Comparison of ENCODE assay signal across 9 mouse cellular contexts in the genomic region with DNA sequence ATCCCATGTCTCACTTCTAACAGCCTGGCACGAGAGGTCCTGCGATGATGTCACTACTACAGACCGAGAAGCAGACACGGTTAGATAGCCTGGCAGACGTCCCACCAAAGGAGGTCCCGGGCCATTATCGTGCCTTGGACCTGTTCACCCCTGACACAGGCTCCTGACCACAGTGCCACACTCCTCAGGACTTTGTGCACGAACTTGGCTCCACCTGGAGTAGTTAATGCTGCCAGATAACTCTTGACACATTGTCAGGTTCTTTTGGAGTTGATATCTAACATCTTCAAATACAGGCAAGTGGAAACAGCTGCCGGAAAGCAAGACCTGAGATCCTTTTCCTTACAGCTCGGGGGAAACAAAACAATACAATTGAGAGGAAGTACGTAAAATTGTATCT.
DNase-seq lines count a peak whose midpoint lies in the region; ATAC-seq lines count a peak whose summit lies in the region.
"Had no signal": no experiment of that assay in that cellular context is flagged by ENCODE, and none has a peak within 500 bp of the region (broad histone marks: within the 10 kb centered on the region; RNA-seq: fewer than 3 reads in every experiment).

No protein-coding gene starts in this region.

- H3K4me3 ChIP-seq in embryonic facial prominence, embryonic 12.5 days = no peak overlapping the region
- no peak overlapping the region for H3K4me3 ChIP-seq in embryonic facial prominence, embryonic 10.5 days
- H3K4me3 ChIP-seq in forebrain, embryonic 12.5 days (replicated peaks) = no peak overlapping the region
- H3K4me3 ChIP-seq: limb, embryonic 12.5 days had no signal

- H3K27ac ChIP-seq in embryonic facial prominence, embryonic 12.5 days = 0 out of 2 replicates have a peak overlapping the region, but pooled peaks have one; percentile 11
- H3K27ac ChIP-seq in embryonic facial prominence, embryonic 10.5 days (replicated peaks) = no peak overlapping the region
- H3K27ac ChIP-seq in forebrain, embryonic 12.5 days = no peak overlapping the region
- H3K27ac ChIP-seq: limb, embryonic 12.5 days had no signal

- no peak overlapping the region for H3K4me2 ChIP-seq in embryonic facial prominence, embryonic 12.5 days (replicated peaks)
- no peak overlapping the region for H3K4me2 ChIP-seq in forebrain, embryonic 12.5 days
- H3K4me2 ChIP-seq: limb, embryonic 12.5 days had no signal

- no peaks in the 10 kb centered on the region for H3K36me3 ChIP-seq in embryonic facial prominence, embryonic 12.5 days
- H3K36me3 ChIP-seq in embryonic facial prominence, embryonic 10.5 days (replicated peaks) = no peaks in the 10 kb centered on the region
- no peaks in the 10 kb centered on the region for H3K36me3 ChIP-seq in forebrain, embryonic 12.5 days (replicated peaks)
- H3K36me3 ChIP-seq: limb, embryonic 12.5 days had no signal

- no peaks in the 10 kb centered on the region for H3K27me3 ChIP-seq in embryonic facial prominence, embryonic 12.5 days
- H3K27me3 ChIP-seq in embryonic facial prominence, embryonic 10.5 days (replicated peaks; ENCODE audit: low read depth, poor library complexity, severe bottlenecking) = no peaks in the 10 kb centered on the region
- no peaks in the 10 kb centered on the region for H3K27me3 ChIP-seq in forebrain, embryonic 12.5 days
- H3K27me3 ChIP-seq: limb, embryonic 12.5 days had no signal

- no peak for DNase-seq in embryonic facial prominence, embryonic 10.5 days (ENCODE audit: low spot score)
- peak; percentile 46 for DNase-seq in Muller cell, postnatal 12 days (ENCODE audit: inconsistent ontology term)
- peak; percentile 63 for DNase-seq in heart, adult 8-10 months (ENCODE audit: low spot score)
- peak; percentile 73 for DNase-seq in kidney, postnatal 14 days
- no peak for DNase-seq in frontal cortex, postnatal 25 days (ENCODE audit: low spot score in 2 of 2)

- no peak overlapping the region for H3K9ac ChIP-seq in embryonic facial prominence, embryonic 12.5 days
- no peak overlapping the region for H3K9ac ChIP-seq in forebrain, embryonic 12.5 days
- H3K9ac ChIP-seq: limb, embryonic 12.5 days had no signal

- no peaks in the 10 kb centered on the region for H3K9me3 ChIP-seq in embryonic facial prominence, embryonic 12.5 days
- H3K9me3 ChIP-seq in embryonic facial prominence, embryonic 10.5 days = no peaks in the 10 kb centered on the region
- H3K9me3 ChIP-seq in forebrain, embryonic 12.5 days = no peaks in the 10 kb centered on the region
- H3K9me3 ChIP-seq: limb, embryonic 12.5 days had no signal

- 73% methylated on average over 11 of the region's 11 CpGs for whole genome bisulfite sequencing in embryonic facial prominence, embryonic 12.5 days
- WGBS in embryonic facial prominence, embryonic 10.5 days = 86% methylated on average over 11 of the region's 11 CpGs
- 88% methylated on average over 11 of the region's 11 CpGs for WGBS in forebrain, embryonic 12.5 days

- ATAC-seq in embryonic facial prominence, embryonic 12.5 days (ENCODE audit: insufficient number of reproducible peaks, insufficient read depth, low FRiP score, low TSS enrichment) = no peak
- ATAC-seq in forebrain, embryonic 12.5 days (ENCODE audit: low FRiP score) = no peak
- ATAC-seq in megakaryocyte progenitor cell, adult 5-6 weeks (replicated peaks; ENCODE audit: poor library complexity) = no peak

- no peaks in the 10 kb centered on the region for H3K4me1 ChIP-seq in embryonic facial prominence, embryonic 12.5 days
- peaks cover 7% of the 10 kb centered on the region for H3K4me1 ChIP-seq in embryonic facial prominence, embryonic 10.5 days
- H3K4me1 ChIP-seq in forebrain, embryonic 12.5 days = peaks cover 12% of the 10 kb centered on the region

Comparison
In these comparisons a context has a peak if more than half of its experiments do, and no peak if none do; other contexts are left out.
1. DNase-seq: peak in Muller cell, postnatal 12 days (single experiment), heart, adult 8-10 months (single experiment) and kidney, postnatal 14 days (single experiment); none in embryonic facial prominence, embryonic 10.5 days (single experiment) and frontal cortex, postnatal 25 days (0 of 2).